Mouse (Mus musculus) brain, embryonic 18.5 days (tissue): ENCODE measurements at regions not wholly inside any gene's neighbourhood (a gene's known extent, or its start where the extent isn't known, plus 50 kb on each side); places are given as distances from the start of the nearest gene placed in this dataset.

ENCODE experiments used
- DNase-seq: peaks from one replicate; pipeline ENCODE4 v3.0.0-alpha.2; 2012; ENCODE audit warnings: low read depth, low spot score

- DNase-seq: no peak
Measured at GRCm38 (mm10) chr10:99641784-99642183, 117.7 kb downstream of the Csl start.

GRCm38 (mm10) chr10:99642201-99642827 is 117.1 kb downstream of the Csl start:
- no peak for DNase-seq

GRCm38 (mm10) chr10:99644981-99645380 is 114.5 kb downstream of the Csl start:
- no peak for DNase-seq

- no peak for DNase-seq
Measured at GRCm38 (mm10) chr10:99652011-99652410, 107.4 kb downstream of the Csl start.

- no peak for DNase-seq
Measured at GRCm38 (mm10) chr10:99654284-99654683, 105.2 kb downstream of the Csl start.

- DNase-seq: no peak
Measured at GRCm38 (mm10) chr10:99676557-99677098, 82.8 kb downstream of the Csl start.

GRCm38 (mm10) chr10:99678096-99678495 is 81.4 kb downstream of the Csl start:
- no peak for DNase-seq

- no peak for DNase-seq
Measured at GRCm38 (mm10) chr10:99679813-99680212, 79.6 kb downstream of the Csl start.

GRCm38 (mm10) chr10:99681932-99682331 is 77.5 kb downstream of the Csl start:
- DNase-seq: no peak

- DNase-seq: no peak
Measured at GRCm38 (mm10) chr10:99682350-99682749, 77.1 kb downstream of the Csl start.

- no peak for DNase-seq
Measured at GRCm38 (mm10) chr10:99683310-99683709, 76.1 kb downstream of the Csl start.

- DNase-seq: no peak
Measured at GRCm38 (mm10) chr10:99685911-99686310, 73.5 kb downstream of the Csl start.

- DNase-seq: no peak
Measured at GRCm38 (mm10) chr10:99687011-99687410, 72.4 kb downstream of the Csl start.

GRCm38 (mm10) chr10:99697696-99698095 is 61.8 kb downstream of the Csl start:
- no peak for DNase-seq

GRCm38 (mm10) chr10:99699498-99699897 is 60.0 kb downstream of the Csl start:
- DNase-seq: no peak

- DNase-seq: no peak
Measured at GRCm38 (mm10) chr10:99700052-99700777, 59.2 kb downstream of the Csl start.
